Mouse (Mus musculus) natural killer cell, adult 2 months (primary cell): ENCODE results near the gene Dennd4c.

Source experiments
- DNase-seq, 2 experiments: peaks; one replicate each; pipeline ENCODE4 v3.0.0; 2022; ENCODE audit warnings: low spot score in 2 of 2

Gene Dennd4c

GRCm38 (mm10) chr4:86882413-86882812 lies 134.1 kb downstream of the Dennd4c start:
- no peak for DNase-seq

GRCm38 (mm10) chr4:86884945-86885344 lies 136.6 kb downstream of the Dennd4c start:
- DNase-seq = peak; percentile 21 to 48

GRCm38 (mm10) chr4:86885790-86886159 lies 137.4 kb downstream of the Dennd4c start:
- DNase-seq = no peak

GRCm38 (mm10) chr4:86886160-86886878 lies 138.0 kb downstream of the Dennd4c start:
- peak; percentile 36 to 57 for DNase-seq

DNA sequence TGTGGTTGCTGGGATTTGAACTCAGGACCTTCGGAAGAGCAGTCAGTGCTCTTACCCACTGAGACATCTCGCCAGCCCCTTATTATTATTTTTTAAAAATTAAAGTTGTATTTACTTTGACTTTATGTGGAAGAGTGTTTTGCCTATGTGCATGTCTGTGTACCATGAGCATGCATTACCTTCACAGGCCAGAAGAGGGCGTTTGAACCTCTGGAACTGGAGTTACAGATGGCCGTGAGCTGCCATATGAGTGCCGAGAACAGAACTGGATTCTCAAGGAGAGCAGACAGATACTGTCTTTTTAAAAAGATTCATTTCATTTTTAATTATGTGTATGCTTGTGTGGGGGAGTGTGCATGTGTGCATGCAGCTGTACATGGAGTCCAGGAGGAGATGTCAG lies 139.5 kb downstream of the Dennd4c start:
- DNase-seq = peak in 1 of 2 experiments; percentile 17

- DNase-seq = no peak
Measured at GRCm38 (mm10) chr4:86897411-86897810, 149.1 kb downstream of the Dennd4c start.

- DNase-seq = no peak
Measured at GRCm38 (mm10) chr4:86898791-86899474, 150.6 kb downstream of the Dennd4c start.
